Mouse (Mus musculus) kidney, embryonic 16.5 days (tissue): ENCODE data around the gene Nfs1. TPM values are rescaled to one million over a fixed set of nuclear protein-coding genes. Genes with fewer than 3 reads are reported as not detected.
"Not testable (repeated sequence)": the region's sequence is repeated elsewhere in the genome, so short reads cannot be mapped to it uniquely, and the experiment has no call there.

Source experiments
- ATAC-seq: fragments of 200-750 bp; cut with Nextera tagmentation; 2 replicates; pipeline ENCODE4 v1.8.0; 2017; ENCODE audit warnings: moderate TSS enrichment; ENCODE audit not compliant: low FRiP score, low TSS enrichment
- H3K27ac ChIP-seq: fragments of 300-500 bp; sonication (generic); 2 replicates; pipeline ENCODE4 v1.5.1; 2014; ENCODE audit warnings: low read length
- H3K27me3 ChIP-seq: fragments of 300-500 bp; sonication (generic); 2 replicates; pipeline ENCODE4 v1.6.1; 2014; ENCODE audit warnings: low read length, control low read depth, mixed read lengths; ENCODE audit not compliant: insufficient read depth
- H3K36me3 ChIP-seq: fragments of 300-500 bp; sonication (generic); 2 replicates; pipeline ENCODE4 v1.6.1; 2014; ENCODE audit warnings: low read length, control low read depth, mixed read lengths; ENCODE audit not compliant: insufficient read depth
- H3K4me1 ChIP-seq: fragments of 300-500 bp; sonication (generic); 2 replicates; pipeline ENCODE4 v1.6.1; 2014; ENCODE audit warnings: low read length, control low read depth, mixed read lengths; ENCODE audit not compliant: insufficient read depth
- H3K4me2 ChIP-seq: fragments of 300-500 bp; sonication (generic); replicated peaks from 2 replicates; pipeline ENCODE4 v1.6.1; 2014; ENCODE audit warnings: low read depth, low read length
- H3K4me3 ChIP-seq: fragments of 300-500 bp; sonication (generic); 2 replicates; pipeline ENCODE4 v1.5.1; 2014; ENCODE audit warnings: mild to moderate bottlenecking, low read length
- H3K9ac ChIP-seq: fragments of 300-500 bp; sonication (generic); replicated peaks from 2 replicates; pipeline ENCODE4 v1.6.1; 2014; ENCODE audit warnings: low read length
- H3K9me3 ChIP-seq: fragments of 300-500 bp; sonication (generic); 2 replicates; pipeline ENCODE4 v1.6.1; 2016; ENCODE audit warnings: low read length, control low read depth
- WGBS: fragments of 180-500 bp; shearing (Covaris S2); extraction: QIAGEN DNeasy Blood & Tissue Kit; methylation state at CpG from one replicate; pipeline ENCODE4 v1.1.7; 2014; 5-methylcytosine and 5-hydroxymethylcytosine counted together
- polyA plus RNA-seq: library from polyadenylated mRNA; unstranded; fragments of >200 nt; fragmentation: Nextera tagmentation; extraction: Ambion mirVana; gene quantifications from 2 replicates; pipeline ENCODE4 v1.2.1, GENCODE M21; 2015

Nfs1 gene
- polyA plus RNA-seq, 1 experiment from 2014 or later, result 60.1 TPM

DNA sequence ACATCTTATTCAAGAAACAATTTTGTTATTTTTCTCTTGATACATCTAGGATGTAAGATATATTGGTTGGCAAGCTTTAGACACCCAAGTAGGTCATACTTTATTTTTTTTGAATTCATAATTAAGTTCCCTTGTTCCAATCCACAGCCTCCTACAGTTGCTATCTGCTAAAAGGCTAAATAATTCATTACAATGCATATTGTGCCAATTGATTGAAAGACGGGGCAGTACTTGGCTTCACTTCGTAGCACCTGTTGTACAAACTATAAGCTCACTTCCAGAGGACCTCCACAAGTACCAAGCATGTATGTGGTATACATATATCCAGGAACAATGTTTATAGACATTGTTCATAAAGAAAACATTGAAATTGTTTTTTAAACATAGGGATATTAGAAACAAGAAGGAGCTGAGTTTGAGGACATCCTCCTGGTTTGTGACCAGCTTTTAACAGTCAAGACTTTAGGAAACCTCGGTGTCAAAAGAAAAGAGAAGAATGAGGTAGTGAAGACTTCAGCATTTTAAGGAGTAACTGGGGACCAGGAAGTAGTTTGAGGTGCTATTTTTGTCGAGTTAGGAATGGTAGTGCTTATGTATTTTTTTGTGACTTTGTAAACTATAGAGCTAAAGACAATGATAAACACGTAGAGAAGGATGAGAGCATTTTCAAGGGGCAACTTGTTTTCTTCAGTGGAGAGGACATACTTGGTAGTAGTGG is 2.4 kb upstream of the Nfs1 start:
- Histone ChIP-seq H3K27ac (no peak overlapping the region), H3K4me3 (no peak overlapping the region), H3K9me3 (no peaks in the 10 kb centered on the region), H3K9ac (no peak overlapping the region), H3K4me2 (no peak overlapping the region), H3K4me1 (0 out of 2 replicates have a peak, but pooled peaks cover 11% of the 10 kb centered on the region), H3K27me3 (no peaks in the 10 kb centered on the region), H3K36me3 (peaks cover 35% of the 10 kb centered on the region)
- ATAC-seq, result no peak
- 76% methylated on average over 5 of the region's 5 CpGs for WGBS

DNA sequence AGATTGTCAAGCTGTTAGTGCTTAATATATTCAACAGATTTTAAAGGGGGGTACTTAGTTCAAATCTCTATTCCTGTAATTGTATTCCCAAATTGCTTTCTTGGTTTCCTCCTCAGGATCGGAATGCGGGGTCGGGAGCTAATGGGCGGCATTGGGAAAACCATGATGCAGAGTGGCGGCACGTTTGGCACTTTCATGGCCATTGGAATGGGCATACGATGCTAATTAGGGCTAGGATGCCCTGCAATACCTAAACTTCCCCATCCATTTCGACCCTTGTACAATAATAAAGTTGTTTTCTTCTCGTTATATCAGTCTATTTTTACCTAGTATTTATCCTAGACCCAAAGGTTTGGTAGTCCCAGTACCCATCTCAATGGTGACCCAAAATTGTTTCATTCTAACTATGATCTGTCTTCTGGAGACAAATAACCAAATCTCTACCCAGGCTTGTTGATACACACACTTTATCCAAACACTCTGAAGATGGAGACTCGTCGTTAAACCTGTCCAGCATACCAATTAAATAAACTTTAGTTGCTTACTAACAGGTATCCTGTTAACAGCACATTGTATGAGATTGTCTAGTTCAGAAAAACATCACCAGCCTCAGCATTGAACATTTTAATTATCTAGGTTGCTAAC is 1.6 kb upstream of the Nfs1 start:
- WGBS, result 53% methylated on average over 11 of the region's 11 CpGs

DNA sequence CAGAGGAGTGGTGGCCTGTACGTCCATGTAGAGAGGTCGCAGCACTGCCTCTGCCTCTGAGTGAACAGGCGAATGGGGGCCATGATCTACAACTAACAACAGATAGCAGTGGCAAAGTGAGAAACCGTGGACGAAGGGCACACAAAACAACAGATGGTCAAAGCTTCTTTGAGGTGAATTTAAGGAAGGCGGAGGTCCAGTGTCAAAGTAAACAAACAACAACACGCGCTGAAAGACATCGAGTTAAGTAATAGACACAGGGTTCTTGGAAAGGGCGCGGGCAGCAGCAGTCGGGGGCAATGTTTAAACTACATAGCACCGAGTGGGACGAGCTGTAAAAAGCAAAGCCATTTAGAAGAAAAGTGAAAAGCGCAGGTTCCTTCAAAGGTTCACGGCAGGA is 619 bp downstream of the Nfs1 start:
- no peak for ATAC-seq
- 1% methylated on average over 16 of the region's 16 CpGs for WGBS

More for the DNA sequence above, 1.6 kb upstream of the Nfs1 start:
- Histone ChIP-seq H3K4me1 (0 out of 2 replicates have a peak, but pooled peaks cover 11% of the 10 kb centered on the region), H3K4me2 (peak overlapping the region; percentile 77), H3K36me3 (peaks cover 30% of the 10 kb centered on the region), H3K9ac (no peak overlapping the region), H3K27ac (no peak overlapping the region), H3K9me3 (no peaks in the 10 kb centered on the region), H3K4me3 (peak overlapping the region; percentile 87; the same call in 1 of the 2 replicates), H3K27me3 (no peaks in the 10 kb centered on the region)
- no peak for ATAC-seq

DNA sequence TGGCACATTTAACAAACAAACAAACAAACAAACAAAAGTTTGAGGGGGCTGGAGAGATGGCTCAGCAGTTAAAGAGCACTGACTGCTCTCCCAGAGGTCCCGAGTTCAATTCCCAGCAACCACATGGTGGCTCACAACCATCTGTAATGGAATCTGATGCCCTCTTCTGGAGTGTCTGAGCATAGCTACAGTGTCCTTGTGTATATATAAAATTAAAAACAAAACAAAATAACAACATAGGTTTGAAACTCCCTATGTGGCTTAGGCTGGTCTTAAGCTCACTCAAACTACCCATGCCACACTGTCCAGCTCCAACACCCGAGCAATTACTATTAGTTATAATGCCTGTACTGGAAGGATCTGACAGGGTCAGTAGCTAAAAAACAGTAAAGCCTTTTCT is 1.2 kb downstream of the Nfs1 start:
- no peaks in the 10 kb centered on the region for H3K9me3 ChIP-seq
- no peaks in the 10 kb centered on the region for H3K27me3 ChIP-seq
- H3K4me1 ChIP-seq, result 0 out of 2 replicates have a peak, but pooled peaks cover 11% of the 10 kb centered on the region
- 73% methylated on average over 2 of the region's 2 CpGs for WGBS
- H3K36me3 ChIP-seq, result peaks cover 18% of the 10 kb centered on the region; the same call in 1 of the 2 replicates
- no peak for ATAC-seq
- H3K27ac ChIP-seq, result no peak overlapping the region
- H3K4me3 ChIP-seq, result peak overlapping the region; percentile 87
- no peak overlapping the region; the same call in 1 of the 2 replicates for H3K9ac ChIP-seq
- peak overlapping the region; percentile 77 for H3K4me2 ChIP-seq

More for the DNA sequence above, 619 bp downstream of the Nfs1 start:
- H3K9ac ChIP-seq, result peak overlapping the region; percentile 93
- H3K27ac ChIP-seq, result peak overlapping the region; percentile 96
- 0 out of 2 replicates have a peak, but pooled peaks cover 11% of the 10 kb centered on the region for H3K4me1 ChIP-seq
- H3K4me2 ChIP-seq, result peak overlapping the region; percentile 77
- peak overlapping the region; percentile 87 for H3K4me3 ChIP-seq
- H3K27me3 ChIP-seq, result no peaks in the 10 kb centered on the region
- no peaks in the 10 kb centered on the region for H3K9me3 ChIP-seq
- H3K36me3 ChIP-seq, result peaks cover 21% of the 10 kb centered on the region

DNA sequence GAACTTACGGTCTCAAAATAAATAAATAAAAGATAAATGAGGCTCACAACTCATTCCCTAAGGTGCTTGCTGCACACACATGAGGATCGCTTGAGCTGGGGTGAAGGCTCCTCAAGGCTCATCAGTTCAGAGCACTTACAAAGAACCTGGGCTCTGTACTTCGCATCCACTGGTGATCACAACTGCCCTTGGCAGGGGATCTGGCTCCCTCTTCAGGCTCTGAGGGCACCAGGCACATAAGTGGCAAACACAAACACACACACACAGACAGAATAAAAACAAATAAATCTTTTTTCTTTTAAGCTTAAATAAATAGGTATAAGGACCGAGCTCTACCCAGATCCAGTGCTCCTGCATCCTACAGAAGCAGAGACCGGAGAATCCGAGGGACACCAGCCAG is 8.3 kb downstream of the Nfs1 start:
- no peak overlapping the region for H3K4me3 ChIP-seq
- no peak overlapping the region for H3K4me2 ChIP-seq
- no peak overlapping the region for H3K9ac ChIP-seq
- H3K4me1 ChIP-seq, result no peaks in the 10 kb centered on the region
- no peak for ATAC-seq
- H3K27me3 ChIP-seq, result no peaks in the 10 kb centered on the region
- H3K27ac ChIP-seq, result no peak overlapping the region
- peaks cover 13% of the 10 kb centered on the region; the same call in 1 of the 2 replicates for H3K36me3 ChIP-seq
- no peaks in the 10 kb centered on the region for H3K9me3 ChIP-seq
- 81% methylated on average over 6 of the region's 6 CpGs for WGBS

DNA sequence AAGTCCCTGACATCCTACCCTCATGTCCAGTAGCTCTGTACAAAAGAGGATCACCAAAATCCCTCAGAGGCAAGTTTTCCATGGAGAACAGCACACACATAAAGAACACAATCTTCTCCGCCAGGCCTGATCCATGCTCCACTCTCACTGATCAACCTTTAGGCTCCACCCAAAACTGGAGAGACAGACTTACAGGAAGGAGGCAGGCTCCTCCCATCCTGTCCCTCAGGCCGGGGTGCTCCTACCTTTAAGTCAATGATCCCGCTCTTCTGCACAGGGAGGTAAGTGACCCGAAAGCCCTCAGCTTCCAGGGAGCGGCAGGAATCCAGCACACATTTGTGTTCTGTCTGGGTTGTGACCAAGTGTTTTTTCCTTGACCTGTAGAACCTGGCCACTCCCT is 9.8 kb downstream of the Nfs1 start:
- no peak for ATAC-seq
- Histone ChIP-seq H3K4me3 (no peak overlapping the region), H3K9ac (no peak overlapping the region), H3K4me1 (no peaks in the 10 kb centered on the region), H3K36me3 (peaks cover 13% of the 10 kb centered on the region; the same call in 1 of the 2 replicates), H3K9me3 (no peaks in the 10 kb centered on the region), H3K27me3 (no peaks in the 10 kb centered on the region), H3K27ac (no peak overlapping the region), H3K4me2 (no peak overlapping the region)
- WGBS, result 79% methylated on average over 5 of the region's 5 CpGs

DNA sequence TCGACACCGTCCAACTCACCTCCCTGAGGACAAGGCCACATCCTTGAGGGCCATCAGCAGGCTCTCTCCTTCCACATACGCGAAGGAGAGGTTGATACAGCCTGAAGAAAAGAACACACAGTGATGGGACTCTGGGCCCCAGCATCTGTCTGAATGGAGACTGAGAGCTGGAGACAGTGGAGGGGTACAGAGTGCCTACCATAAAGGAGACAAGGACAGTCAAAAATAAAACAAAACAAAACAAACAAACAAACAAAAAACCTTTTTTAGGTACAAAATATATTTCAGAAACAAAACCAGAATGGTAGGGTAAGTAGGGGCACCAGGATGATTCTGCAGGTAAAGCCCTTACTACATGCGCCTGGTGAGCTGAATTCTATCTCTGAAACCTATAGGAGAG is 17.0 kb downstream of the Nfs1 start, which contains the start of gene Gm28036:
TSS of gene Gm28036 (minus strand) at position 101 of the 400 bp plus-strand sequence.
- Histone ChIP-seq H3K4me3 (no peak within 1 kb of the TSS), H3K9ac (no peak within 1 kb of the TSS), H3K27ac (no peak within 1 kb of the TSS), H3K9me3 (no peaks in the 10 kb centered on the region), H3K4me2 (no peak within 1 kb of the TSS), H3K4me1 (no peaks in the 10 kb centered on the region), H3K36me3 (peaks cover 21% of the 10 kb centered on the region; the same call in 1 of the 2 replicates), H3K27me3 (no peaks in the 10 kb centered on the region)
- 95% methylated on average over 5 of the region's 5 CpGs for WGBS
- ATAC-seq, result no peak

DNA sequence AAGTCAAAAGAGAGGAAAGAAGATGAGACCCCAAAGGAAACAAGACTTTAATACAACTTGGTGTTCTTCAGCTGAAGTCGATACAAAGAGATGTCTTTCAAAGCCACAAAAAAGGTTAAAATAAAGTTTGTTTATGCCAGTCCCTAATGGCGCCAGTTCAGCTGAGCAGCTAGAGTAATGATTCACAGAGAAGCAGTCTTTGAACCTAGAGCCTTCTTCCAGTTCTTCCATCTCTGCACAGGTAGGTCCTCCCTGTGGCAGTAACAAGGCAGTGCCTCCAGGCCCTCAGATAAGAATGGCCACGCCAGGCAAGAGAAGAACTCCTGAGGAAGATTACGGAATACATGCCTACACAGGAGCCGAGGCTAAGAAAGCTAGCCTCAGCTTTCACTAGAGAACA is 20.3 kb downstream of the Nfs1 start:
- no peak overlapping the region for H3K27ac ChIP-seq
- H3K4me1 ChIP-seq, result no peaks in the 10 kb centered on the region
- no peaks in the 10 kb centered on the region for H3K27me3 ChIP-seq
- H3K36me3 ChIP-seq, result 0 out of 2 replicates have a peak, but pooled peaks cover 12% of the 10 kb centered on the region
- 94% methylated on average over 5 of the region's 5 CpGs for WGBS
- no peak overlapping the region for H3K4me3 ChIP-seq
- H3K9me3 ChIP-seq, result no peaks in the 10 kb centered on the region
- H3K9ac ChIP-seq, result no peak overlapping the region
- H3K4me2 ChIP-seq, result no peak overlapping the region
- ATAC-seq, result no peak

DNA sequence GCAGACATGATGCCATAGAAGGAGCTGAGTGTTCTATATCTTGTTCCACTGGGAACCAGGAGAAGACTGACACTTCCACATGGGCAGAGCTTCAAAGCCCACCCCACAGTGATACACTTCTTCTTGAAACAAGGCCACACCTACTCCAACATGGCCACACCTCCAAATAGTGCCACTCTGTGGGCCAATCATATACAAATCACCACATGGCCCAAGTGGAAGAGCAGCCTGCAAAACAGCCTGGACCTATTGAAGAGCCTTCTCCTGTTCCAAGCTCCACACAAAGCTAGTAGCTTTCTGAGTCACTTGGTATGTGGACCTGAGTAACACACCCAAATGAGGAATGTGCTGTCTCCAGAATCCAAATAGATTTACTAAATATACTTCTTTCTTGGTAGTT is 24.4 kb downstream of the Nfs1 start:
- no peak overlapping the region for H3K4me3 ChIP-seq
- ATAC-seq, result no peak
- H3K27ac ChIP-seq, result no peak overlapping the region
- H3K9ac ChIP-seq, result no peak overlapping the region
- no peaks in the 10 kb centered on the region for H3K4me1 ChIP-seq
- no peak overlapping the region for H3K4me2 ChIP-seq
- H3K36me3 ChIP-seq, result 0 out of 2 replicates have a peak, but pooled peaks cover 3% of the 10 kb centered on the region
- no peaks in the 10 kb centered on the region for H3K27me3 ChIP-seq
- no peaks in the 10 kb centered on the region for H3K9me3 ChIP-seq

DNA sequence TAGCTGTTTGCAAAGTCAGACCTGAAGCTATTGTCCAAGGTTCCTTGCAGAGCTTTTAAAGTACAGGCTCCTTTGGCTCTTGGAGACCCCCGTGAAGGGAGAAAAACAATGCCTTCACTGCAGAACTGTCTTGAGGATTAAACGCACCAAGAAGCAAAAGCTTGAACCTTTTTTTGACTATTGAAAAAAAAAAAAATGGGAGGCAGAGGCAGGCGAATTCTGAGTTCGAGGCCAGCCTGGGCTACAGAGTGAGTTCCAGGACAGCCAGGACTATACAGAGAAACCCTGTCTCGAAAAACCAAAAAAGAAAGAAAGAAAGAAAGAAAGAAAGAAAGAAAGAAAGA is 31.9 kb downstream of the Nfs1 start:
- not testable (repeated sequence) for H3K36me3 ChIP-seq, ATAC-seq, H3K27me3 ChIP-seq, H3K9me3 ChIP-seq
- Histone ChIP-seq H3K9ac (peak overlapping the region; percentile 93), H3K4me3 (peak overlapping the region; percentile 89), H3K27ac (peak overlapping the region; percentile 94), H3K4me2 (peak overlapping the region; percentile 55), H3K4me1 (peaks cover 14% of the 10 kb centered on the region)
- 22% methylated on average over 5 of the region's 5 CpGs for WGBS
